Mouse (Mus musculus): Measurements from ENCODE around the gene Olfr1154. TPM values are rescaled to one million over a fixed set of nuclear protein-coding genes. Genes with fewer than 3 reads are reported as not detected.

The Olfr1154 gene
- total RNA-seq (2021) = not detected

GRCm38 (mm10) chr2:87905066-87905465 lies at the start of gene Olfr1154:
Olfr1154 (minus strand) TSS chr2:87905166.
- DNase-seq = no peak

GRCm38 (mm10) chr2:87953000-87953399 lies 48.0 kb upstream of the Olfr1154 start, which contains the start of gene Olfr1156:
Olfr1156 (minus strand) TSS chr2:87953100.
- no peak for DNase-seq

- DNase-seq = no peak
Measured at GRCm38 (mm10) chr2:87945037-87945436, 40.1 kb upstream of the Olfr1154 start, which contains the start of gene Olfr1155. Olfr1155 (minus strand) TSS chr2:87945137.

GRCm38 (mm10) chr2:87894662-87895061 lies 10.3 kb downstream of the Olfr1154 start, which contains the start of gene Olfr1153:
Olfr1153 (plus strand) TSS chr2:87894962.
- no peak for DNase-seq

GRCm38 (mm10) chr2:87866192-87866591 lies 38.8 kb downstream of the Olfr1154 start, which contains the start of gene Olfr1152:
Olfr1152 (plus strand) TSS chr2:87866492.
- no peak for DNase-seq

- no peak for DNase-seq
Measured at GRCm38 (mm10) chr2:87855562-87855961, 49.4 kb downstream of the Olfr1154 start, which contains the start of gene Olfr1151. Olfr1151 (plus strand) TSS chr2:87855862.

Other genes starting within 250 kb of the Olfr1154 start
- not detected for gene Olfr1134, start 246.7 kb downstream of the Olfr1154 start, total RNA-seq (2021)
- gene Olfr1135, start 231.5 kb downstream of the Olfr1154 start, total RNA-seq (2021) = not detected
- not detected for gene Olfr1136, start 211.2 kb downstream of the Olfr1154 start, total RNA-seq (2021)
- not detected for gene Olfr1137, start 192.0 kb downstream of the Olfr1154 start, total RNA-seq (2021)
- gene Olfr1138, start 165.2 kb downstream of the Olfr1154 start, total RNA-seq (2021) = not detected
- gene Olfr1140, start 161.4 kb downstream of the Olfr1154 start, total RNA-seq (2021) = not detected
- not detected for gene Olfr1141, start 151.2 kb downstream of the Olfr1154 start, total RNA-seq (2021)
- gene Olfr152, start 125.7 kb downstream of the Olfr1154 start, total RNA-seq (2021) = not detected
- gene Olfr1143, start 104.6 kb downstream of the Olfr1154 start, total RNA-seq (2021) = not detected
- gene Olfr1145, start 95.3 kb downstream of the Olfr1154 start, total RNA-seq (2021) = not detected
- gene Olfr1148, start 74.6 kb downstream of the Olfr1154 start, total RNA-seq (2021) = not detected
- not detected for gene Olfr1150-ps1, start 61.2 kb downstream of the Olfr1154 start, total RNA-seq (2021)
- not detected for gene Olfr1151, start 49.3 kb downstream of the Olfr1154 start, total RNA-seq (2021)
- not detected for gene Olfr1152, start 38.7 kb downstream of the Olfr1154 start, total RNA-seq (2021)
- not detected for gene Olfr1153, start 10.2 kb downstream of the Olfr1154 start, total RNA-seq (2021)
- gene Olfr1155, start 40.0 kb upstream of the Olfr1154 start, total RNA-seq (2021) = not detected
- gene Olfr1156, start 47.9 kb upstream of the Olfr1154 start, total RNA-seq (2021) = under 1 TPM in 1 of 2 experiments, not detected in 1; 0.10 TPM
- not detected for gene Olfr1157, start 63.1 kb upstream of the Olfr1154 start, total RNA-seq (2021)
- gene Olfr74, start 69.5 kb upstream of the Olfr1154 start, total RNA-seq (2021) = not detected
- gene Olfr1158, start 84.9 kb upstream of the Olfr1154 start, total RNA-seq (2021) = not detected
- gene Olfr1160, start 103.1 kb upstream of the Olfr1154 start, total RNA-seq (2021) = not detected
- gene Olfr1161, start 117.6 kb upstream of the Olfr1154 start, total RNA-seq (2021) = not detected
- not detected for gene Olfr73, start 132.5 kb upstream of the Olfr1154 start, total RNA-seq (2021)
- not detected for gene Olfr1162, start 146.0 kb upstream of the Olfr1154 start, total RNA-seq (2021)
- gene Olfr1163, start 166.7 kb upstream of the Olfr1154 start, total RNA-seq (2021) = not detected
- gene Olfr1164, start 188.8 kb upstream of the Olfr1154 start, total RNA-seq (2021) = not detected
- not detected for gene Olfr1166, start 223.1 kb upstream of the Olfr1154 start, total RNA-seq (2021)